Mouse (Mus musculus): Measurements from ENCODE around the gene Tmem214.

DNA sequence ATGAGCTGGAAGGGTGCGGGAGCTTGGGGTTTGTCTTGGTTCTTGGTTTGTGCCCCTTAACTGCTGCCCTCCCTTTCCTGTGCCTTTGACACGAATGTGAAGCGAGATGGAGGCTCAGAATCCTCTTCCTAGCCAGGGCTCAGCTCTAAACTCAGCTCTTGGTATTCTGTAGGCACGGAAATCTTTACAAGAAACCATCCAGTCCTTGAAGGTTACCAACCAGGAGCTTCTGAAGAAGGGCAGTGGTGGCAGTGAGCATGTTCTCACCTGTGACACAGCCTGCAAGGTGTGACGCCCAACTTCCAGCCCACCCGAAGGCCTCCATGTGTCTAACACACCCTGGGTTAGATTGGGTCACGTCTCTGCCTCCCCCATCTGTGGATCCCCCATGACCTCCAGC, 6.6 kb downstream of the Tmem214 start:
- TF ChIP-seq CTCF (IDR thresholded peaks at IDR 0.05; ENCODE audit: low read depth, low read length) (no peak), POLR2A (IDR thresholded peaks at IDR 0.05; ENCODE audit: insufficient read depth, low read length) (no peak)
